ENCODE assay signal across 8 mouse cellular contexts in the genomic region with DNA sequence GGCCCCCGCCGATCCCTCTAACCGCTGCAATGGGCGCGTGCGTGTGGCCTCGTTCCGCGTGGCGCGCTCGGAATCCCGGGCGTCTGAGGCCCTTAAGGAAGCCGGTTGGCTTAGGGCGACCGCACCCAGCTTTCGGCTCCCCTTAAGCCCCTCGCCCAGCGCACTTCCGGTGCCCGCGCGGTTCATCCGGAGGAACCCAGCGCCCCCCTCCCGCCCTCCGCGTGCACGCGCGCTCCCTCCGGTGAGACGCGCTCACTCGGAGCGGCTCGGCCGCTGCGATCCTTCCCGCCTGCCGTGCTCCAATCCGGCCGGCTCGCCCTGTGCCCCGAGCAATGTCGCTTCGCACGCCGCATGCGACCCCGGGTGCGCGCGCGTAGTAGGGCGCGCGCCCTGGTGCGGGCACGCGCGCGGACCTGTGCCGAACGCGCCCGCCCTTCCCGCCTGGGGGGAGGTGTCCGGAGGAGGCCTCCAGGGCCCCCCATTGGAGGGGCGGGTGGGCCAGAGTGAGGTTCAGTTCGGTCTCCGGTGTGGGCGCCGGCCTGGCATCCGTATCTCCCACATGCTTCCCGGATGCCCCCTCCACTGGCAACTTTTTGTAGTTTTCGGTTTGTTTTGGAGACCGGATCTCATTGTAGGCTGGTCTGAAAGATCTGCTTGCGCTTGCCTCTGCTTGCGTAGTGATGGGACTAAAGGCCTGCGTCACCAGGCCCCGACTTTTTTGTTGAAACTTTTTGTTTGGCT. TPM values are rescaled to one million over a fixed set of nuclear protein-coding genes. Genes with fewer than 3 reads are reported as not detected.
A peak's percentile ranks its signal among the peaks of the same experiment; 100 is the strongest.
DNase-seq lines count a peak whose midpoint lies in the region; ATAC-seq and TF ChIP-seq lines count a peak whose summit lies in the region.

No protein-coding gene starts in this region.

- peaks cover 14% of the 10 kb centered on the region for H3K36me3 ChIP-seq in intestine, embryonic 15.5 days

- H3K27ac ChIP-seq in intestine, embryonic 15.5 days, result peak overlapping the region; percentile 100
- peak overlapping the region; percentile 96 for H3K27ac ChIP-seq in olfactory bulb, adult 2 months (ENCODE audit: insufficient read depth, low read depth, low read length)

- no peak; the same call in 1 of the 2 replicates for TF ChIP-seq POLR2A in olfactory bulb, adult 2 months (IDR thresholded peaks at IDR 0.05; ENCODE audit: insufficient read depth, low read depth, low read length)

- H3K4me2 ChIP-seq in intestine, embryonic 15.5 days (replicated peaks), result peak overlapping the region; percentile 79

- peak overlapping the region; percentile 97 for H3K4me3 ChIP-seq in intestine, embryonic 15.5 days (replicated peaks)
- peak overlapping the region; percentile 83 for H3K4me3 ChIP-seq in olfactory bulb, adult 2 months (ENCODE audit: insufficient read depth, low read depth, low read length)

- H3K27me3 ChIP-seq in intestine, embryonic 15.5 days (replicated peaks), result no peaks in the 10 kb centered on the region

- ATAC-seq in intestine, embryonic 15.5 days, result peak; percentile 15

- peak overlapping the region; percentile 100 for H3K9ac ChIP-seq in intestine, embryonic 15.5 days

- H3K4me1 ChIP-seq in intestine, embryonic 15.5 days (replicated peaks), result peaks cover 68% of the 10 kb centered on the region
- H3K4me1 ChIP-seq in olfactory bulb, adult 2 months (ENCODE audit: control insufficient read depth, insufficient read depth, low read length), result peaks cover 62% of the 10 kb centered on the region

- WGBS in intestine, embryonic 15.5 days, result under 1% methylated on average over 82 of the region's 83 CpGs
- under 1% methylated on average over 83 of the region's 83 CpGs for WGBS in olfactory bulb, adult 2 months

- TF ChIP-seq CTCF in olfactory bulb, adult 2 months (IDR thresholded peaks at IDR 0.05; ENCODE audit: insufficient read depth, low read depth, low read length), result no peak

- H3K9me3 ChIP-seq in intestine, embryonic 15.5 days, result no peaks in the 10 kb centered on the region

- peak; percentile 70 for DNase-seq in ovary, postnatal 36 days (ENCODE audit: low spot score)
- DNase-seq in ovary, postnatal 14 days (ENCODE audit: low spot score), result no peak
- DNase-seq in cerebellum, adult 9-10 months, result peak; percentile 76
- peak; percentile 77 for DNase-seq in gastrocnemius, postnatal 10 days
- peak; percentile 73 to 74 for DNase-seq in lung, adult 18-20 months
- DNase-seq in thymus, postnatal 4 days, result peak; percentile 89

RNA-seq across cellular contexts. Expression of gene Ptbp1, which starts 0.7 kb away (rescaled TPM):
- total RNA-seq in gastrocnemius, postnatal 10 days (2021), result 100 to 1,000 TPM in 1 of 2 experiments, 10 to 100 TPM in 1; 75.2 to 110 TPM
- 307 and 314 TPM in 2 replicates for polyA plus RNA-seq in intestine, embryonic 15.5 days (2015; fragmentation: Nextera tagmentation; extraction: Ambion mirVana)
- polyA plus RNA-seq in olfactory bulb, adult 2 months (2012; ENCODE audit: insufficient read depth, insufficient read length, low replicate concordance, missing spikeins), result 555 TPM in 1 of 2 replicates, not detected in the other

RNA-seq across cellular contexts. Expression of gene Prtn3, which starts 19.3 kb away (rescaled TPM):
- 1 to 10 TPM in 1 of 2 experiments, not detected in 1; 2.1 TPM for total RNA-seq in gastrocnemius, postnatal 10 days (2021)
- polyA plus RNA-seq in intestine, embryonic 15.5 days (2015; fragmentation: Nextera tagmentation; extraction: Ambion mirVana), result 3.7 and 3.9 TPM in 2 replicates
- not detected in 2 replicates for polyA plus RNA-seq in olfactory bulb, adult 2 months (2012; ENCODE audit: insufficient read depth, insufficient read length, low replicate concordance, missing spikeins)

RNA-seq across cellular contexts. Expression of gene Plppr3, which starts 19.5 kb away (rescaled TPM):
- 1 to 10 TPM in 1 of 2 experiments, under 1 TPM in 1; 0.49 to 1.6 TPM for total RNA-seq in gastrocnemius, postnatal 10 days (2021)
- polyA plus RNA-seq in intestine, embryonic 15.5 days (2015; fragmentation: Nextera tagmentation; extraction: Ambion mirVana), result 31.3 and 32.7 TPM in 2 replicates
- not detected in 2 replicates for polyA plus RNA-seq in olfactory bulb, adult 2 months (2012; ENCODE audit: insufficient read depth, insufficient read length, low replicate concordance, missing spikeins)

RNA-seq across cellular contexts. Expression of gene Elane, which starts 31.1 kb away (rescaled TPM):
- 1 to 10 TPM in 1 of 2 experiments, not detected in 1; 1.9 TPM for total RNA-seq in gastrocnemius, postnatal 10 days (2021)
- polyA plus RNA-seq in intestine, embryonic 15.5 days (2015; fragmentation: Nextera tagmentation; extraction: Ambion mirVana), result 1.1 and 2.6 TPM in 2 replicates
- not detected in 2 replicates for polyA plus RNA-seq in olfactory bulb, adult 2 months (2012; ENCODE audit: insufficient read depth, insufficient read length, low replicate concordance, missing spikeins)

RNA-seq across cellular contexts. Expression of gene Misp, which starts 34.2 kb away (rescaled TPM):
- under 1 TPM in 1 of 2 experiments, not detected in 1; 0.54 TPM for total RNA-seq in gastrocnemius, postnatal 10 days (2021)
- 141 and 154 TPM in 2 replicates for polyA plus RNA-seq in intestine, embryonic 15.5 days (2015; fragmentation: Nextera tagmentation; extraction: Ambion mirVana)
- not detected in 2 replicates for polyA plus RNA-seq in olfactory bulb, adult 2 months (2012; ENCODE audit: insufficient read depth, insufficient read length, low replicate concordance, missing spikeins)
